Mouse (Mus musculus) testis, adult 2 months (tissue): Measurements from ENCODE around the gene Edf1.

Experiments
- CTCF ChIP-seq: fragments of 200-500 bp; IDR thresholded peaks from 2 replicates; pipeline ENCODE4 v1.5.1; 2012; ENCODE audit warnings: low read depth, mild to moderate bottlenecking, inconsistent platforms, low read length, moderate library complexity; ENCODE audit not compliant: control insufficient read depth, insufficient read depth, insufficient replicate concordance
- POLR2A ChIP-seq: fragments of 200-500 bp; IDR thresholded peaks from 2 replicates; pipeline ENCODE4 v1.6.1; 2012; ENCODE audit warnings: low read depth, mild to moderate bottlenecking, inconsistent platforms, low read length, moderate library complexity; ENCODE audit not compliant: control insufficient read depth

DNA sequence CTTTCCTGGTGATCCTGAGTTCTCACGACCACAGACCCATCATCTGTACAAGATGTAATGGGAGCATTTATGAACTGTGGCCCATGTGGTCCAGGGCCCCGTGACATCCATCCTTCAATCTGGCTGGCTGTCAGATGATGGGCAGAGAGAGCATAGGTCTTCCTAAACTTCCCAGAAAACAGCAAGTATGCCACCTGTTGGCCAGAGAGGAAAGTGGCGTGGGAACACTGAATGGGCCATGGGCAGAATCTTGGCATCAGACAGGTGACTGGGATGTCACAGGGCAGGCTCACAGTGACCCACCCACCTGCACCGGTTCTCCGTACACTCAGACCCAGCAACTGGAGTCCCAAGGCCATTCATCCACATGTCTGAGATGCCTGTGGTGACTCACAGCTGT lies 6.5 kb upstream of the Edf1 start:
- TF ChIP-seq CTCF (peak; percentile 54; the same call in 1 of the 2 replicates), POLR2A (no peak)
